Mouse (Mus musculus) embryonic fibroblast, embryonic 13.5 days (primary cell): Measurements from ENCODE around the gene Gcgr.

Experiments used
- CTCF ChIP-seq: IDR thresholded peaks from 2 replicates; pipeline ENCODE4 v1.5.1; 2011; ENCODE audit warnings: mild to moderate bottlenecking, control low read depth, low read length, moderate library complexity, borderline replicate concordance; ENCODE audit not compliant: insufficient read depth
- POLR2A ChIP-seq: IDR thresholded peaks from 2 replicates; pipeline ENCODE4 v1.6.1; 2011; ENCODE audit warnings: low read depth, mild to moderate bottlenecking, control low read depth, low read length, moderate library complexity

- no peak for TF ChIP-seq POLR2A
- TF ChIP-seq CTCF, result no peak
Measured at GRCm38 (mm10) chr11:120554834-120555233, 24.3 kb downstream of the Gcgr start.
